Mouse (Mus musculus): Measurements from ENCODE around the gene Lgr6. TPM values are rescaled to one million over a fixed set of nuclear protein-coding genes. Genes with fewer than 3 reads are reported as not detected.

Gene Lgr6
- polyA plus RNA-seq, 1 experiment from 2014 or later, result 0.49 TPM

DNA sequence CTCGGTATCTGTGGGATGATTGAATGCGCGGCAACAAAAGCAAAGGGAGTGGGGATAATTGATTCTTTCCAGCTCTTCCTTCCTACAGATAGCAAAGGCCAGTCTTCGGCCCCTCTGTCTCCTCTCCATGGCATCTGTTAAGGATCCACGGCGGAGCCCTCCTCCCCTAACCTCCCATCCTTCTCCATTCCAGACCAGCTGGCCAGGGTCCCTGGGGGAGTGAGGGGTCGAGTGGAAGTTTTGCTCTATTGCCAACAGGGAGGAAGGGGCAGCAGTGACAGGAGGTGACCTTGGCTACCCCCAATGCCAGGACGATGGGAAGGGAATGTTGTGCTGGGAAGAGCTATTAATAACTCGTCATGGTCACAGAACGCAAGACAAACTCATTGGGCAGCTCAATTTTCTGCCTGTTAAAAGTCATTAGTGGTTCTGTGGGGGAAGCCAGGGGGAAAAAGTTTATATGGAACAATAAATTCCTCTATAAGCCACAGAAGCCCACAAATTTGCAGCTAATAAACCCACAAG lies 90.1 kb downstream of the Lgr6 start:
- Histone ChIP-seq H3K4me3 (ENCODE audit: low read depth, low read length) (no peak overlapping the region), H3K9ac (ENCODE audit: low read length) (no peak overlapping the region), H3K27me3 (ENCODE audit: control insufficient read depth, insufficient read depth, low read length) (no peaks in the 10 kb centered on the region), H3K4me2 (ENCODE audit: low read depth, severe bottlenecking) (no peak overlapping the region), H3K9me3 (ENCODE audit: control insufficient read depth, low read length) (no peaks in the 10 kb centered on the region), H3K27ac (replicated peaks; ENCODE audit: low read depth, low read length) (no peak overlapping the region), H3K36me3 (ENCODE audit: control insufficient read depth, insufficient read depth, low read length) (no peaks in the 10 kb centered on the region), H3K4me1 (ENCODE audit: control insufficient read depth, insufficient read depth, low read length) (peaks cover 10% of the 10 kb centered on the region)
- ATAC-seq (ENCODE audit: insufficient number of reproducible peaks, low FRiP score, low TSS enrichment, low read depth) (no peak), DNase-seq (ENCODE audit: low spot score) (no peak)
- 48% methylated on average over 10 of the region's 10 CpGs for WGBS

DNA sequence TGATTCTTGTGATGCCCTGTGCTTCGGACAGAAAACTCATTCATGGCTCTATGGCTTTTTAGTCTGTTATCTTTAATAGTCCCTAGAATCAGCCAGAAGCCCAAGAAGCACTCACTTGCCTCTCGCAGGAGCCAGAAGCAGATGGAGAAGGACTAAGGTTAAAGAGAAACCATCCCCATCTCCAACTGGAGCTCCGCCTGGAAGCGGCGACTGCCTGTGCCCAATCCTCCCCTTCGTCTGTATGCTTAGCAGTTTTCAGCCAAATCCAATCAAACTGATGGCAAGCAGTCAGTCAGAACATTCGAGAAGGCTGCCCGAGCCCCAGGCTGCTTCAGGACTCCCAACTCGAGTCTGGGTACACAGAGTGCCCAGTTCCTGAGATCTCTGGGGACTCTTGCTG lies 92.6 kb downstream of the Lgr6 start:
- 82% methylated on average over 9 of the region's 9 CpGs for WGBS

DNA sequence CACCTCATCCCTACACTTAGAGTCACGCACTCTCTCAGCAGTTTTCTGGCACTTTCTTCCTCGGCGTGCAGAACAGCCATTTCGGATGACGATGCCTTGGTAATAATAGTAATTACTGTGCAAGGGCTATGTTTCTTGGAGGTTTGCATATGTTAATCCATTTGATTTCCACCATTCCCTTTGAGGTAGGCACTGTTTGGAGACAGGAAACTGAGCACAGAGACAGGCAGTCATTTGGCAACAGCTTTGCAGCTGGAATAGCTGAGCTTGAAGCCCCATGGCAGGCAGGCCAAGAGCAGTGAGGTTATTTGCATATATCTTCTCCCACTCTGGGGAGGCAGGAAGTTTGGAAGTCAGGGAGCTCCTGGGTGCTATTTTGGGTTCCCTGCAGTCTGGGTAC lies 93.2 kb downstream of the Lgr6 start:
- H3K4me2 ChIP-seq (ENCODE audit: low read depth, severe bottlenecking), result no peak overlapping the region
- peaks cover 5% of the 10 kb centered on the region; the same call in 1 of the 2 replicates for H3K4me1 ChIP-seq (ENCODE audit: control insufficient read depth, insufficient read depth, low read length)
- no peak overlapping the region for H3K4me3 ChIP-seq (ENCODE audit: low read depth, low read length)
- no peaks in the 10 kb centered on the region for H3K9me3 ChIP-seq (ENCODE audit: control insufficient read depth, low read length)
- ATAC-seq (ENCODE audit: insufficient number of reproducible peaks, low FRiP score, low TSS enrichment, low read depth), result no peak
- WGBS, result 91% methylated on average over 5 of the region's 5 CpGs
- no peak overlapping the region for H3K9ac ChIP-seq (ENCODE audit: low read length)
- no peaks in the 10 kb centered on the region for H3K36me3 ChIP-seq (ENCODE audit: control insufficient read depth, insufficient read depth, low read length)
- no peak overlapping the region for H3K27ac ChIP-seq (replicated peaks; ENCODE audit: low read depth, low read length)
- no peak for DNase-seq (ENCODE audit: low spot score)
- no peaks in the 10 kb centered on the region for H3K27me3 ChIP-seq (ENCODE audit: control insufficient read depth, insufficient read depth, low read length)

More for the DNA sequence above, 92.6 kb downstream of the Lgr6 start:
- ATAC-seq (ENCODE audit: insufficient number of reproducible peaks, low FRiP score, low TSS enrichment, low read depth) (no peak), DNase-seq (ENCODE audit: low spot score) (no peak)
- Histone ChIP-seq H3K27me3 (ENCODE audit: control insufficient read depth, insufficient read depth, low read length) (no peaks in the 10 kb centered on the region), H3K27ac (replicated peaks; ENCODE audit: low read depth, low read length) (no peak overlapping the region), H3K4me2 (ENCODE audit: low read depth, severe bottlenecking) (no peak overlapping the region), H3K36me3 (ENCODE audit: control insufficient read depth, insufficient read depth, low read length) (no peaks in the 10 kb centered on the region), H3K4me3 (ENCODE audit: low read depth, low read length) (no peak overlapping the region), H3K9me3 (ENCODE audit: control insufficient read depth, low read length) (no peaks in the 10 kb centered on the region), H3K4me1 (ENCODE audit: control insufficient read depth, insufficient read depth, low read length) (peaks cover 5% of the 10 kb centered on the region; the same call in 1 of the 2 replicates), H3K9ac (ENCODE audit: low read length) (no peak overlapping the region)

DNA sequence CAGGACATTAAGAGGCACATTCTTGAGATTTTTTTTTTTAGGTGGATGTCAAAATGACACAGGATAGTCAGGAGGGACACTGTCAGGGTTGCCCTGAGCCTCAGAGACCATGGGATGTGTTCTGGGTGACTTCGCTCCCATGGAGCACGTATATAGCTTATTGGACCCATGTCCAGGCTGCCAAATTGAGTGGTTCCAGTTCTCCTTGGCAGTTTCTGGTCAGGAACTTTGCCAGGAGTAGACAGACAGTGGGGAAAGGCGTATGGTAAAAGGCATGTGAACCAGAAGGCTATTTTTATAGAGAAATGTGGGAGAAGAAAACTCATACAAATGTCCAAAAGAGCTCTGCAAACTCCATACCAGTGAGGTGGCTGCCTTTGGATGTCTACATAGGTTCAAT lies 95.2 kb downstream of the Lgr6 start:
- no peaks in the 10 kb centered on the region for H3K27me3 ChIP-seq (ENCODE audit: control insufficient read depth, insufficient read depth, low read length)
- H3K4me3 ChIP-seq (ENCODE audit: low read depth, low read length), result no peak overlapping the region
- H3K4me1 ChIP-seq (ENCODE audit: control insufficient read depth, insufficient read depth, low read length), result no peaks in the 10 kb centered on the region; the same call in 1 of the 2 replicates
- 87% methylated on average over 3 of the region's 3 CpGs for WGBS
- no peaks in the 10 kb centered on the region for H3K9me3 ChIP-seq (ENCODE audit: control insufficient read depth, low read length)
- no peaks in the 10 kb centered on the region for H3K36me3 ChIP-seq (ENCODE audit: control insufficient read depth, insufficient read depth, low read length)
- H3K27ac ChIP-seq (replicated peaks; ENCODE audit: low read depth, low read length), result no peak overlapping the region
- H3K9ac ChIP-seq (ENCODE audit: low read length), result no peak overlapping the region
- DNase-seq (ENCODE audit: low spot score), result no peak
- no peak overlapping the region for H3K4me2 ChIP-seq (ENCODE audit: low read depth, severe bottlenecking)
- ATAC-seq (ENCODE audit: insufficient number of reproducible peaks, low FRiP score, low TSS enrichment, low read depth), result no peak

DNA sequence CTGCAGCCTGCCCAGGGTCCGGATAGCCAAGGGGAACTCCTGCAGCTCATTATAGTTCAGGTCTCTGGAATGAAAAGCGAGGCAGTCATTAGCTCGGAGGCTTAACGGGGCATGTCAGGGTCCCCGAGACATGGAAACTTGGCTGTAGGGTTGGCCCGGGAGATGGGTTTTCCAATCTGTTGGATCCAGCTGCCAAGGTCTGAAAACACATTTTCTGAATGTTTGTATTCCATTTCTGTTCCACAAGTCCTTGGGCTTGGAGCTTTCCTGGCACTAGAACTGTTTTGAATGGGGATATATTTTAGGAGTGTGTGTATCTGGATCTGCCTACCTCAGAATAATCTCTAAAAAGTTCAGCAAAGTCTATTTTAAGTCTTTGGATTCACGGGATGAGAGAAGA lies 99.4 kb downstream of the Lgr6 start:
- no peaks in the 10 kb centered on the region for H3K36me3 ChIP-seq (ENCODE audit: control insufficient read depth, insufficient read depth, low read length)
- ATAC-seq (ENCODE audit: insufficient number of reproducible peaks, low FRiP score, low TSS enrichment, low read depth), result no peak
- no peaks in the 10 kb centered on the region for H3K27me3 ChIP-seq (ENCODE audit: control insufficient read depth, insufficient read depth, low read length)
- H3K9ac ChIP-seq (ENCODE audit: low read length), result no peak overlapping the region
- no peaks in the 10 kb centered on the region for H3K4me1 ChIP-seq (ENCODE audit: control insufficient read depth, insufficient read depth, low read length)
- H3K9me3 ChIP-seq (ENCODE audit: control insufficient read depth, low read length), result no peaks in the 10 kb centered on the region
- 51% methylated on average over 7 of the region's 7 CpGs for whole genome bisulfite sequencing
- H3K4me2 ChIP-seq (ENCODE audit: low read depth, severe bottlenecking), result no peak overlapping the region
- no peak overlapping the region for H3K27ac ChIP-seq (replicated peaks; ENCODE audit: low read depth, low read length)
- DNase-seq (ENCODE audit: low spot score), result no peak
- H3K4me3 ChIP-seq (ENCODE audit: low read depth, low read length), result no peak overlapping the region

DNA sequence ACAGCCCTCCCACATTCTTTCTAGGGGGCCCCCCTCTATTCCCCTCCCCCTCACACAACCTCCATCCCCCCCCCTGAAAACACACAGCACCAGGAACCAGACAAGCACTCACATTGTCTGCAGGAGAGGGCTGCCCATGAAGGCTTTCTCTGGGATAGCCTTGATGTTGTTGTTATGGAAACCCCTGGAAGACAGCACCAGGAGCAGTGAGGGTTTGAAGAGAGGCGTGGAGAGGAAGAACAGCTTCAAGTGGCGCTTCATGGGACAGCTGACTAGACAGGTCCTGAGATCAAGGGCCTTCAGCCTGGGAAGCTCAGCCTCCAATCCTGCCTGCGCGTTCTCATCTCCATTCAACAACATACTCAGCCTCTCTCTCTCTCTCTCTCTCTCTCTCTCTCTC lies 101.7 kb downstream of the Lgr6 start:
- Histone ChIP-seq H3K27ac (replicated peaks; ENCODE audit: low read depth, low read length) (no peak overlapping the region), H3K4me3 (ENCODE audit: low read depth, low read length) (no peak overlapping the region), H3K4me2 (ENCODE audit: low read depth, severe bottlenecking) (no peak overlapping the region), H3K36me3 (ENCODE audit: control insufficient read depth, insufficient read depth, low read length) (no peaks in the 10 kb centered on the region), H3K9me3 (ENCODE audit: control insufficient read depth, low read length) (no peaks in the 10 kb centered on the region), H3K27me3 (ENCODE audit: control insufficient read depth, insufficient read depth, low read length) (no peaks in the 10 kb centered on the region), H3K9ac (ENCODE audit: low read length) (no peak overlapping the region), H3K4me1 (ENCODE audit: control insufficient read depth, insufficient read depth, low read length) (no peaks in the 10 kb centered on the region)
- WGBS, result 66% methylated on average over 4 of the region's 4 CpGs
- no peak for DNase-seq (ENCODE audit: low spot score)
- ATAC-seq (ENCODE audit: insufficient number of reproducible peaks, low FRiP score, low TSS enrichment, low read depth), result no peak

DNA sequence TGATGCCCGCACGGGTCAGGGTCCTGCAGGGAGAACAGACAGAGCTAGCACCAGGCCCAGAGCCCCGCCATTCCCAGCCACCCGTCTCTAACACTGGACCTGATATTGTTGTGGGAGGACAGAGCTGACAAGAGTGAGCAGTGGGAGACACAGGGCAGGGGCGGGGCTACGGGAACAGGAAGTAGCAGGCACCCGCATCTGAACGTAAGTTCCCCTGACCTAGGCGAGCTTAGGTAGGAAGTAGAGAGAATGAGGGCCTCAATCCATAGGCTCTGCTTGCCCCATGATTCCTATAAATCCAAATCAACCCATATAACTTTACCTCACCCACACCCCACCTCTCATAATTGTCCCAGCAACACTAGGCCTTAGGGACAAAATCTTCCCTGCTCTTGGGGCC lies 104.5 kb downstream of the Lgr6 start:
- WGBS, result 87% methylated on average over 9 of the region's 9 CpGs
- Histone ChIP-seq H3K9me3 (ENCODE audit: control insufficient read depth, low read length) (no peaks in the 10 kb centered on the region), H3K4me3 (ENCODE audit: low read depth, low read length) (no peak overlapping the region), H3K27ac (replicated peaks; ENCODE audit: low read depth, low read length) (no peak overlapping the region), H3K36me3 (ENCODE audit: control insufficient read depth, insufficient read depth, low read length) (no peaks in the 10 kb centered on the region), H3K4me2 (ENCODE audit: low read depth, severe bottlenecking) (no peak overlapping the region), H3K4me1 (ENCODE audit: control insufficient read depth, insufficient read depth, low read length) (no peaks in the 10 kb centered on the region), H3K9ac (ENCODE audit: low read length) (no peak overlapping the region), H3K27me3 (ENCODE audit: control insufficient read depth, insufficient read depth, low read length) (no peaks in the 10 kb centered on the region)
- ATAC-seq (ENCODE audit: insufficient number of reproducible peaks, low FRiP score, low TSS enrichment, low read depth) (no peak), DNase-seq (ENCODE audit: low spot score) (no peak)

DNA sequence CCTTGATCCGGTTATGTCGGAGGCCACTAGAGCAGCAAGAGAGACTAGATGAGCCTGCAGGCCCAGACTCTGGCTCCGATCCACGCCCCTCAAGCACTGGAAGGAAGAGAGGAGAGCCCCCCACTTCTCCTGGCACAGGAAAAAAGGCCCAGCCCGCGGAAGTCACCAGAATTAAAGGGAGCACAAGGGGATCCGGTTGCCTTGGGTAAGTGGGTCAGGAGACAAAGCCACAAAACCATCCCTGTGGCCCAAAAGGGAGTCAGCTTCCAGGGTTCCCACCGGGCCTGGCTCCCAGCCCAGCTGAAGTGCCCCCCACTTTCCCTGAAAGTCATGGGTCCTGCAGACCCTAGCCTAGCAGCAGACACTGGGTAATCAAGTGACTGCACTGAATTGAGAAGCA lies 106.8 kb downstream of the Lgr6 start:
- Histone ChIP-seq H3K27me3 (ENCODE audit: control insufficient read depth, insufficient read depth, low read length) (no peaks in the 10 kb centered on the region), H3K9ac (ENCODE audit: low read length) (no peak overlapping the region), H3K4me2 (ENCODE audit: low read depth, severe bottlenecking) (no peak overlapping the region), H3K4me3 (ENCODE audit: low read depth, low read length) (no peak overlapping the region), H3K36me3 (ENCODE audit: control insufficient read depth, insufficient read depth, low read length) (no peaks in the 10 kb centered on the region), H3K4me1 (ENCODE audit: control insufficient read depth, insufficient read depth, low read length) (no peaks in the 10 kb centered on the region), H3K9me3 (ENCODE audit: control insufficient read depth, low read length) (no peaks in the 10 kb centered on the region), H3K27ac (replicated peaks; ENCODE audit: low read depth, low read length) (no peak overlapping the region)
- ATAC-seq (ENCODE audit: insufficient number of reproducible peaks, low FRiP score, low TSS enrichment, low read depth) (no peak), DNase-seq (ENCODE audit: low spot score) (no peak)
- 87% methylated on average over 8 of the region's 8 CpGs for WGBS

DNA sequence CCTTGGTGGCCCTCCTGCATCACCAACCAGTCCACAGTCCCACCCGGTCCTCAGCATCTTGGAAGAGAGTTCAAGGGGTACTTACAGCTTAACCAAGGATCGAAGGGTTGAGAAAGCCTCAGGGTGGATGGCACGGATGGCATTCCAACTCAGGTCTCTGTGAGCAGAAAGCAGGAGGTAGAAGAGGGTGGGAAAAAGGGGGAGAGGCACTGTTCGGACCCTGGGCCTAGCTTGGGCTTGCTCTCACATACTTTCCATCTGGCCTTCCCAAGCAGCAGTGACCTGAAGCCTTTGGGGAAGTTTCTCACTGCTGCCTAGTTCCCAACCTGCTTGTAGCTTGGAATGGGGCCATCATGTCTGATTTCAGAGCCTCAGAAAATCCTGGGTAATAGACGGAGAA lies 107.5 kb downstream of the Lgr6 start:
- no peak overlapping the region for H3K9ac ChIP-seq (ENCODE audit: low read length)
- ATAC-seq (ENCODE audit: insufficient number of reproducible peaks, low FRiP score, low TSS enrichment, low read depth) (no peak), DNase-seq (ENCODE audit: low spot score) (no peak)
- H3K27me3 ChIP-seq (ENCODE audit: control insufficient read depth, insufficient read depth, low read length), result no peaks in the 10 kb centered on the region
- 80% methylated on average over 5 of the region's 5 CpGs for WGBS
- H3K4me1 ChIP-seq (ENCODE audit: control insufficient read depth, insufficient read depth, low read length), result no peaks in the 10 kb centered on the region
- no peaks in the 10 kb centered on the region for H3K9me3 ChIP-seq (ENCODE audit: control insufficient read depth, low read length)
- no peak overlapping the region for H3K4me2 ChIP-seq (ENCODE audit: low read depth, severe bottlenecking)
- H3K27ac ChIP-seq (replicated peaks; ENCODE audit: low read depth, low read length), result no peak overlapping the region
- no peak overlapping the region for H3K4me3 ChIP-seq (ENCODE audit: low read depth, low read length)
- no peaks in the 10 kb centered on the region for H3K36me3 ChIP-seq (ENCODE audit: control insufficient read depth, insufficient read depth, low read length)

All from limb, embryonic 11.5 days (tissue).